Mouse (Mus musculus) kidney, adult 2 months (tissue): ENCODE measurements around the gene Cldn8.

Experiments
- CTCF ChIP-seq: fragments of 200-500 bp; conservative IDR thresholded peaks from 2 replicates; pipeline ENCODE4 v1.5.1; 2011; ENCODE audit warnings: low read depth, mild to moderate bottlenecking, control low read depth, low read length, moderate library complexity, mixed read lengths; ENCODE audit not compliant: insufficient read depth, insufficient read length
- POLR2A ChIP-seq: fragments of 200-500 bp; IDR thresholded peaks from one replicate; pipeline ENCODE4 v1.6.1; 2011; ENCODE audit warnings: low read depth, low read length, control low read depth

DNA sequence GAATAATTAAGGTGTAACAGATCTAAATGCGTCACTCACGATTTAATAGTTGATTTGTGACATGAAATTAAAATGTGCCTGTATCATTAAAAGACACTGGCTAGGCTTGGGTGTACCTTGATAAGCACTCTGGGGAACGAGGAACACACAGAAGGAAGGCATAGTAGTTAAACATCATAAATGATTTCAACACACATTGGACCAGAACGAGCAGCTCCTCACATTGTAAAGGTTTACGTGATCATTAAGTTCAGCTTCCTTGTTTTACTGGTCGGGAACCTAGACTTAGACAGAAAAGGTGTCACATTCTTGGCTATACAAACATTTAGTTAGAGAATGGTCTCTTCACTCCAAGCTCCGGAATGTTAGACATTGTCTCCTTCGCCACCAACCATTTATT lies 37.3 kb upstream of the Cldn8 start:
- TF ChIP-seq POLR2A: no peak
- TF ChIP-seq CTCF: no peak
